Mouse (Mus musculus) T-helper 2 cell (primary cell): ENCODE data around the gene Slc26a6.

Experiments
- in situ Hi-C: fragments of 300-600 bp; cut with MboI, MseI; formaldehyde crosslinking; loops from one replicate; pipeline ENCODE4 v1.15.1; 2025; ENCODE audit warnings: high pct_unique_total_duplicates

Slc26a6 gene

GRCm38 (mm10) chr9:108955241-108955640 is 102.2 kb downstream of the Slc26a6 start:
- in situ Hi-C loops: loop anchor here (25.0 kb wide), 2 partner anchors 543 to 1132 kb away; no protein-coding TSS in a partner anchor

DNA sequence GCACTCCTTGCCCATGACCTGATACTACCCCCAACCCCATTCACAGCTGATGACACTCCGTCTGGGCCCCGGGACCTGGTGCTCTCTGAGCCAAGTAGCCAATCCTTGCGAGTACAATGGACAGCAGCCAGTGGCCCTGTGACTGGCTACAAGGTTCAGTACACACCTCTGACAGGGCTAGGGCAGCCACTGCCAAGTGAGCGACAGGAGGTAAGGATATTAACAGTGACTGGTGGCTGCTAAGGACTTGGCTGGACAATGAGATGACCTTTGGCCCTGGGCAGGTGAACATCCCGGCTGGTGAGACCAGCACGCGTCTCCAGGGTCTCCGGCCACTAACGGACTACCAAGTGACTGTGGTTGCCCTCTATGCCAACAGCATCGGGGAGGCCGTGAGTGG is 102.8 kb downstream of the Slc26a6 start:
- in situ Hi-C loops: loop anchor here (25.0 kb wide), 2 partner anchors 544 to 1131 kb away; no protein-coding TSS in a partner anchor
